Mouse (Mus musculus): ENCODE data around the gene Srsf9. TPM values are rescaled to one million over a fixed set of nuclear protein-coding genes. Genes with fewer than 3 reads are reported as not detected.

Srsf9 gene
- polyA plus RNA-seq (2012): 146 and 183 TPM in 2 replicates

- no peak for TF ChIP-seq GATA1 (IDR thresholded peaks at IDR 0.05; ENCODE audit: low read length)
These were observed at the start of gene Srsf9 for GRCm38 (mm10) chr5:115326875-115327609. Gene Srsf9, plus strand, starts transcription at chr5:115327177.

- TF ChIP-seq GATA1 (IDR thresholded peaks at IDR 0.05; ENCODE audit: low read length): no peak
These were observed 48.9 kb upstream of the Srsf9 start for GRCm38 (mm10) chr5:115278053-115278452.

GRCm38 (mm10) chr5:115278785-115279184, 48.2 kb upstream of the Srsf9 start:
- no peak for TF ChIP-seq GATA1 (IDR thresholded peaks at IDR 0.05; ENCODE audit: low read length)

GRCm38 (mm10) chr5:115279226-115280049, 47.5 kb upstream of the Srsf9 start, which contains the start of gene Coq5:
Gene Coq5, plus strand, starts transcription at chr5:115279666.
- no peak for TF ChIP-seq GATA1 (IDR thresholded peaks at IDR 0.05; ENCODE audit: low read length)

- no peak for TF ChIP-seq GATA1 (IDR thresholded peaks at IDR 0.05; ENCODE audit: low read length)
These were observed 46.8 kb upstream of the Srsf9 start for GRCm38 (mm10) chr5:115280050-115280687.

- no peak for TF ChIP-seq GATA1 (IDR thresholded peaks at IDR 0.05; ENCODE audit: low read length)
These were observed 42.2 kb upstream of the Srsf9 start for GRCm38 (mm10) chr5:115284735-115285134.

- TF ChIP-seq GATA1 (IDR thresholded peaks at IDR 0.05; ENCODE audit: low read length): no peak
These were observed 32.8 kb upstream of the Srsf9 start for GRCm38 (mm10) chr5:115294173-115294572.

GRCm38 (mm10) chr5:115296347-115296746, 30.6 kb upstream of the Srsf9 start:
- TF ChIP-seq GATA1 (IDR thresholded peaks at IDR 0.05; ENCODE audit: low read length): no peak

GRCm38 (mm10) chr5:115300035-115300744, 26.8 kb upstream of the Srsf9 start:
- no peak for TF ChIP-seq GATA1 (IDR thresholded peaks at IDR 0.05; ENCODE audit: low read length)

GRCm38 (mm10) chr5:115300792-115301614, 26.0 kb upstream of the Srsf9 start, which contains the start of gene Dynll1:
Gene Dynll1, minus strand, starts transcription at chr5:115300999.
- no peak for TF ChIP-seq GATA1 (IDR thresholded peaks at IDR 0.05; ENCODE audit: low read length)

- TF ChIP-seq GATA1 (IDR thresholded peaks at IDR 0.05; ENCODE audit: low read length): no peak
These were observed 25.4 kb upstream of the Srsf9 start for GRCm38 (mm10) chr5:115301615-115302014.

GRCm38 (mm10) chr5:115312354-115312753, 14.6 kb upstream of the Srsf9 start:
- TF ChIP-seq GATA1 (IDR thresholded peaks at IDR 0.05; ENCODE audit: low read length): no peak

- no peak for TF ChIP-seq GATA1 (IDR thresholded peaks at IDR 0.05; ENCODE audit: low read length)
These were observed 13.9 kb upstream of the Srsf9 start for GRCm38 (mm10) chr5:115312816-115313667.

- no peak for TF ChIP-seq GATA1 (IDR thresholded peaks at IDR 0.05; ENCODE audit: low read length)
These were observed 13.4 kb upstream of the Srsf9 start for GRCm38 (mm10) chr5:115313668-115313943.
